Comparison of ENCODE assay signal across 28 mouse cellular contexts in the genomic region with DNA sequence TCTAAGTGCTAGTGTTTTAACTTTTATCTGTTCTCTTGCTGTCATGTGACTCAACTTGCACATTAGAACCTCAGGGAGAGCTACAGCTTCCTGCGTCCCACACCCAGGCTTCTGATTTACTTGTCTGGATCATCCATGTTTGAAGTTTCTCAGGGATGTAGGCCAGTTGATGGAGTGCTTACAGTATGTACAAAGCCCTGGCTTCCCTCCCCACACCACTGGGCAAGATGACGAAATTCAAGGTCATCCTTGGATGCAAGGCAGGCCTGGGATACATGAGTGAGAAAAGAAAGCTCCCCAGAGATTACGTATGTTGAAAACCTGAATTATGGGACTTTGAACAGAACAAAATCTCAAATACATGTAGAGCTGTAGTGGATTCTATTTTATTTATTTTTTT. TPM values are rescaled to one million over a fixed set of nuclear protein-coding genes. Genes with fewer than 3 reads are reported as not detected.
A peak's percentile ranks its signal among the peaks of the same experiment; 100 is the strongest.
DNase-seq lines count a peak whose midpoint lies in the region; ATAC-seq and TF ChIP-seq lines count a peak whose summit lies in the region.
"Had no signal": no experiment of that assay in that cellular context is flagged by ENCODE, and none has a peak within 500 bp of the region (broad histone marks: within the 10 kb centered on the region; RNA-seq: fewer than 3 reads in every experiment).

No protein-coding gene starts in this region.

- peaks cover 0 to 16% of the 10 kb centered on the region in 2 experiments; a peak in 2 of 4 replicates for H3K36me3 ChIP-seq in MEL (ENCODE audit: control insufficient read depth in 1 of 2, insufficient read depth in 2 of 2, low read length in 2 of 2)
- peaks cover 5% of the 10 kb centered on the region for H3K36me3 ChIP-seq in myocyte (ENCODE audit: control insufficient read depth, insufficient read depth)
- peaks cover 23% of the 10 kb centered on the region for H3K36me3 ChIP-seq in forebrain, embryonic 15.5 days

- no peak for TF ChIP-seq EP300 in MEL (IDR thresholded peaks at IDR 0.05; ENCODE audit: low read depth in 1 of 2, low read length in 2 of 2)

- H3K4me1 ChIP-seq in MEL (ENCODE audit: control insufficient read depth in 1 of 2, insufficient read depth in 2 of 2, low read length in 2 of 2) = peaks cover 4 to 26% of the 10 kb centered on the region in 2 experiments
- H3K4me1 ChIP-seq in forebrain, embryonic 15.5 days = peaks cover 31% of the 10 kb centered on the region

- no peak for TF ChIP-seq RAD21 in MEL (IDR thresholded peaks at IDR 0.05; ENCODE audit: low read depth, low read length)

- peaks cover 17% of the 10 kb centered on the region for H3K79me2 ChIP-seq in MEL (ENCODE audit: control insufficient read depth, insufficient read depth, low read length, poor library complexity)
- peaks cover 23% of the 10 kb centered on the region for H3K79me2 ChIP-seq in myocyte (ENCODE audit: control insufficient read depth, insufficient read depth)

- DNase-seq in adrenal gland, postnatal 10 days = peak; percentile 20
- DNase-seq in adrenal gland, adult 18-20 months (ENCODE audit: low spot score in 2 of 2) = no peak
- DNase-seq in heart, adult 11 months = peak; percentile 74
- DNase-seq in heart, postnatal 36 days = no peak
- DNase-seq in MEL (ENCODE audit: low read depth, low spot score) = no peak
- DNase-seq: cerebellum, adult 11 months; cerebellum, adult 2 months; cerebellum, adult 9-11 months; cerebellum, postnatal 25 days; gastrocnemius, postnatal 10 days; gastrocnemius, postnatal 36 days; kidney, adult 11 months; kidney, adult 8-10 months had no signal

- 97% methylated on average over 3 of the region's 3 CpGs for WGBS in forebrain, embryonic 15.5 days

- ATAC-seq in forebrain, embryonic 15.5 days (replicated peaks) = no peak
- ATAC-seq: activated CD4-positive, CD25-positive, alpha-beta regulatory T cell, adult 4 months; forebrain, embryonic 16.5 days; hindbrain, embryonic 16.5 days; intestine, embryonic 15.5 days had no signal

- H3K4me2 ChIP-seq in myocyte (ENCODE audit: low read depth) = no peak overlapping the region
- no peak overlapping the region for H3K4me2 ChIP-seq in forebrain, embryonic 15.5 days (replicated peaks)
- H3K4me2 ChIP-seq: embryonic facial prominence, embryonic 13.5 days; forebrain, embryonic 12.5 days; heart, embryonic 11.5 days; hindbrain, embryonic 13.5 days; intestine, embryonic 15.5 days had no signal

- no peak overlapping the region for H3K27ac ChIP-seq in MEL (ENCODE audit: control insufficient read depth, low read depth, low read length)
- H3K27ac ChIP-seq in forebrain, embryonic 15.5 days (replicated peaks) = no peak overlapping the region
- H3K27ac ChIP-seq: embryonic facial prominence, embryonic 13.5 days; forebrain, embryonic 12.5 days; hindbrain, embryonic 10.5 days; hindbrain, embryonic 13.5 days; intestine, embryonic 15.5 days had no signal

- no peak for TF ChIP-seq POLR2A in MEL (IDR thresholded peaks at IDR 0.05; ENCODE audit: control insufficient read depth in 1 of 2, insufficient read depth in 1 of 2, low read depth in 1 of 2, low read length in 2 of 2, poor library complexity in 1 of 2)
- TF ChIP-seq POLR2A in myocyte (IDR thresholded peaks at IDR 0.05; ENCODE audit: insufficient read length, low read depth) = no peak

- H3ac ChIP-seq in myocyte (ENCODE audit: control insufficient read depth, insufficient read length) = no peak overlapping the region

- no peak overlapping the region for H3K9ac ChIP-seq in MEL (ENCODE audit: control insufficient read depth, low read depth, low read length, poor library complexity, severe bottlenecking)
- no peak overlapping the region for H3K9ac ChIP-seq in forebrain, embryonic 15.5 days (replicated peaks)
- H3K9ac ChIP-seq: embryonic facial prominence, embryonic 13.5 days; forebrain, embryonic 12.5 days; hindbrain, embryonic 13.5 days; intestine, embryonic 15.5 days had no signal

- H3K9me3 ChIP-seq in MEL (replicated peaks; ENCODE audit: insufficient read depth, low read length) = no peaks in the 10 kb centered on the region
- no peaks in the 10 kb centered on the region for H3K9me3 ChIP-seq in forebrain, embryonic 15.5 days
- H3K9me3 ChIP-seq: embryonic facial prominence, embryonic 13.5 days; forebrain, embryonic 12.5 days; hindbrain, embryonic 10.5 days; hindbrain, embryonic 13.5 days; intestine, embryonic 15.5 days had no signal

- intact Hi-C loops in heart, postnatal 36 days (cut with DNase I) = loop anchor here (10.0 kb wide), 1 partner anchor 148 kb away; a partner anchor contains a TSS

- H3K27me3 ChIP-seq in MEL (ENCODE audit: control insufficient read depth in 1 of 2, insufficient read depth in 2 of 2, low read length in 2 of 2) = no peaks in the 10 kb centered on the region
- H3K27me3 ChIP-seq in myocyte (ENCODE audit: control insufficient read depth, insufficient read depth, insufficient read length) = no peaks in the 10 kb centered on the region
- no peaks in the 10 kb centered on the region for H3K27me3 ChIP-seq in forebrain, embryonic 15.5 days
- H3K27me3 ChIP-seq: embryonic facial prominence, embryonic 13.5 days; forebrain, embryonic 12.5 days; intestine, embryonic 15.5 days had no signal

- no peak overlapping the region for H3K4me3 ChIP-seq in MEL (ENCODE audit: control insufficient read depth in 1 of 2, insufficient read depth in 1 of 2, low read depth in 2 of 2, low read length in 2 of 2)
- no peak overlapping the region for H3K4me3 ChIP-seq in myocyte
- H3K4me3 ChIP-seq in forebrain, embryonic 15.5 days = no peak overlapping the region
- H3K4me3 ChIP-seq: embryonic facial prominence, embryonic 13.5 days; erythroblast, embryonic 14.5 days; forebrain, embryonic 12.5 days; hindbrain, embryonic 10.5 days; hindbrain, embryonic 13.5 days; intestine, embryonic 15.5 days had no signal

- TF ChIP-seq CTCF in MEL (IDR thresholded peaks at IDR 0.05 in 2 of 3, conservative IDR thresholded peaks at IDR 0.05 in 1 of 3; ENCODE audit: control insufficient read depth in 1 of 3, insufficient read depth in 1 of 3, low read depth in 2 of 3, low read length in 3 of 3, poor library complexity in 1 of 3, severe bottlenecking in 1 of 3) = no peak

TF ChIP-seq in MEL, 35 proteins besides CTCF, POLR2A, EP300 and RAD21:
- TF ChIP-seq ETS1 (IDR thresholded peaks at IDR 0.05; ENCODE audit: low read depth, low read length) (no peak), NELFE (IDR thresholded peaks at IDR 0.05; ENCODE audit: low read depth, low read length) (no peak), TBP (IDR thresholded peaks at IDR 0.05; ENCODE audit: low read depth, low read length) (no peak), ZMIZ1 (IDR thresholded peaks at IDR 0.05; ENCODE audit: low read depth, low read length) (no peak), USF1 (IDR thresholded peaks at IDR 0.05; ENCODE audit: low read depth, low read length) (peak; percentile 33; the same call in 1 of the 2 replicates), KAT2A (conservative IDR thresholded peaks at IDR 0.05; ENCODE audit: low read depth, low read length) (no peak)

TF ChIP-seq in myocyte, 11 proteins besides CTCF, POLR2A, EP300 and RAD21:
- TF ChIP-seq MYOG (IDR thresholded peaks at IDR 0.05; ENCODE audit: control insufficient read depth in 1 of 3, insufficient read depth in 1 of 3, insufficient read length in 2 of 3, low read depth in 2 of 3) (no peak), CEBPB (IDR thresholded peaks at IDR 0.05; ENCODE audit: insufficient read depth, poor library complexity, severe bottlenecking) (peak; percentile 54; the same call in 1 of the 2 replicates)

RNA-seq across cellular contexts. Expression of a gene that starts 2.6 kb away (rescaled TPM):
- 10 to 100 TPM; 15.5 to 18.9 TPM for total RNA-seq in adrenal gland, postnatal 10 days (2021)
- total RNA-seq in adrenal gland, adult 18-20 months (2021) = 10 to 100 TPM; 17.0 to 20.3 TPM
- total RNA-seq in heart, postnatal 36 days (2021) = 1 to 10 TPM; 8.6 to 8.9 TPM
- total RNA-seq in MEL (2012; rRNA removed) = 7.6 and 8.4 TPM in 2 replicates
- polyA plus RNA-seq in MEL (2012; ENCODE audit: insufficient read depth in 1 of 2, insufficient read length in 2 of 2, low read depth in 1 of 2, low replicate concordance in 2 of 2, missing spikeins in 1 of 2) = 10 to 100 TPM in 1 of 2 experiments, not detected in 1; 11.0 TPM
- polyA plus RNA-seq in myocyte (2012; fragmentation: generic; extraction: Trizol) = 7.6 TPM
- polyA plus RNA-seq in forebrain, embryonic 15.5 days (2015; fragmentation: Nextera tagmentation; extraction: Ambion mirVana) = 20.7 and 22.0 TPM in 2 replicates

RNA-seq across cellular contexts. Expression of a gene that starts 23.3 kb away (rescaled TPM):
- 10 to 100 TPM; 15.2 to 19.0 TPM for total RNA-seq in adrenal gland, postnatal 10 days (2021)
- total RNA-seq in adrenal gland, adult 18-20 months (2021) = 10 to 100 TPM in 1 of 2 experiments, 1 to 10 TPM in 1; 8.8 to 15.2 TPM
- 10 to 100 TPM; 14.5 to 15.8 TPM for total RNA-seq in heart, postnatal 36 days (2021)
- total RNA-seq in MEL (2012; rRNA removed) = 1.3 and 4.3 TPM in 2 replicates
- polyA plus RNA-seq in MEL (2012; ENCODE audit: insufficient read depth in 1 of 2, insufficient read length in 2 of 2, low read depth in 1 of 2, low replicate concordance in 2 of 2, missing spikeins in 1 of 2) (10 to 100 TPM in 1 of 2 experiments, not detected in 1; 15.7 TPM), myocyte (2012; fragmentation: generic; extraction: Trizol) (77.0 TPM)
- 39.9 and 42.0 TPM in 2 replicates for polyA plus RNA-seq in forebrain, embryonic 15.5 days (2015; fragmentation: Nextera tagmentation; extraction: Ambion mirVana)

RNA-seq across cellular contexts. Expression of a gene that starts 37.4 kb away (rescaled TPM):
- 10 to 100 TPM; 23.6 to 29.0 TPM for total RNA-seq in adrenal gland, postnatal 10 days (2021)
- 10 to 100 TPM; 17.4 to 22.2 TPM for total RNA-seq in adrenal gland, adult 18-20 months (2021)
- 10 to 100 TPM; 42.8 to 45.3 TPM for total RNA-seq in heart, postnatal 36 days (2021)
- total RNA-seq in MEL (2012; rRNA removed) = 0.04 and 0.07 TPM in 2 replicates
- polyA plus RNA-seq in MEL (2012; ENCODE audit: insufficient read depth in 1 of 2, insufficient read length in 2 of 2, low read depth in 1 of 2, low replicate concordance in 2 of 2, missing spikeins in 1 of 2) (under 1 TPM in 1 of 2 experiments, not detected in 1; 0.42 TPM), myocyte (2012; fragmentation: generic; extraction: Trizol) (26.4 TPM)
- 36.6 and 38.2 TPM in 2 replicates for polyA plus RNA-seq in forebrain, embryonic 15.5 days (2015; fragmentation: Nextera tagmentation; extraction: Ambion mirVana)

RNA-seq across cellular contexts. Expression of a gene that starts 37.4 kb away (rescaled TPM):
- total RNA-seq in adrenal gland, postnatal 10 days (2021) = 1 to 10 TPM in 1 of 2 experiments, under 1 TPM in 1; 0.33 to 1.1 TPM
- total RNA-seq in adrenal gland, adult 18-20 months (2021) = under 1 TPM; 0.43 to 0.64 TPM
- total RNA-seq in heart, postnatal 36 days (2021) = 1 to 10 TPM; 1.2 to 1.8 TPM
- not detected in 2 replicates for total RNA-seq in MEL (2012; rRNA removed)
- polyA plus RNA-seq in MEL (2012; ENCODE audit: insufficient read depth in 1 of 2, insufficient read length in 2 of 2, low read depth in 1 of 2, low replicate concordance in 2 of 2, missing spikeins in 1 of 2) = not detected
- polyA plus RNA-seq in myocyte (2012; fragmentation: generic; extraction: Trizol) = 0.64 TPM
- 1.5 and 3.3 TPM in 2 replicates for polyA plus RNA-seq in forebrain, embryonic 15.5 days (2015; fragmentation: Nextera tagmentation; extraction: Ambion mirVana)
- total RNA-seq: ES-E14; gastrocnemius, adult 18-20 months; gastrocnemius, postnatal 10 days; gastrocnemius, postnatal 36 days; granulocyte monocyte progenitor cell, adult 5-6 weeks had no signal
- polyA plus RNA-seq: erythroblast, embryonic 14.5 days had no signal

Comparison
In these comparisons a context has a peak if more than half of its experiments do, and no peak if none do; other contexts are left out.
1. DNase-seq: peak in adrenal gland, postnatal 10 days (single experiment) and heart, adult 11 months (single experiment); none in adrenal gland, adult 18-20 months (0 of 2), heart, postnatal 36 days (0 of 2) and MEL (single experiment).
2. RNA of a gene that starts 37.4 kb away (total RNA-seq): 42.8 to 45.3 TPM in heart, postnatal 36 days, 23.6 to 29.0 TPM in adrenal gland, postnatal 10 days and 17.4 to 22.2 TPM in adrenal gland, adult 18-20 months; 0.04 to 0.07 TPM in MEL; every median in the first group is over 10 times any median in the second.